Mouse (Mus musculus) intestine, postnatal 0 days (tissue): ENCODE measurements around the gene Kdm7a. TPM values are rescaled to one million over a fixed set of nuclear protein-coding genes. Genes with fewer than 3 reads are reported as not detected.

Experiments used
- ATAC-seq: fragments of 200-750 bp; cut with Nextera tagmentation; 2 replicates; pipeline ENCODE4 v1.8.0; 2017; ENCODE audit warnings: mild to moderate bottlenecking, moderate TSS enrichment, moderate library complexity
- H3K27ac ChIP-seq: fragments of 300-500 bp; sonication (generic); 2 replicates; pipeline ENCODE4 v1.5.1; 2014; ENCODE audit warnings: mild to moderate bottlenecking, low read depth, low read length, moderate library complexity
- H3K27me3 ChIP-seq: fragments of 300-500 bp; sonication (generic); replicated peaks from 2 replicates; pipeline ENCODE4 v1.6.1; 2014; ENCODE audit warnings: low read length, mixed read lengths; ENCODE audit not compliant: control insufficient read depth, insufficient read depth
- H3K36me3 ChIP-seq: fragments of 300-500 bp; sonication (generic); 2 replicates; pipeline ENCODE4 v1.6.1; 2014; ENCODE audit warnings: mild to moderate bottlenecking, moderate library complexity; ENCODE audit not compliant: control insufficient read depth, insufficient read depth
- H3K4me1 ChIP-seq: fragments of 300-500 bp; sonication (generic); replicated peaks from 2 replicates; pipeline ENCODE4 v1.6.1; 2014; ENCODE audit warnings: antibody characterized with exemption, low read length, mixed read lengths; ENCODE audit not compliant: control insufficient read depth, insufficient read depth
- H3K4me2 ChIP-seq: fragments of 300-500 bp; sonication (generic); replicated peaks from 2 replicates; pipeline ENCODE4 v1.6.1; 2014; ENCODE audit warnings: low read depth, mild to moderate bottlenecking, moderate library complexity
- H3K4me3 ChIP-seq: fragments of 300-500 bp; sonication (generic); 2 replicates; pipeline ENCODE4 v1.5.1; 2014; ENCODE audit warnings: low read depth, low read length
- H3K9ac ChIP-seq: fragments of 300-500 bp; sonication (generic); 2 replicates; pipeline ENCODE4 v1.6.1; 2014; ENCODE audit warnings: mild to moderate bottlenecking, low read depth, low read length
- H3K9me3 ChIP-seq: fragments of 300-500 bp; sonication (generic); 2 replicates; pipeline ENCODE4 v1.6.1; 2016; ENCODE audit warnings: mixed run types; ENCODE audit not compliant: control insufficient read depth
- CTCF ChIP-seq: sonication (generic); IDR thresholded peaks from 2 replicates; pipeline ENCODE4 v1.5.1; 2016; ENCODE audit warnings: low read depth, mild to moderate bottlenecking, control low read depth, antibody characterized with exemption, moderate library complexity
- WGBS: fragments of 180-500 bp; shearing (Covaris S2); extraction: QIAGEN DNeasy Blood & Tissue Kit; methylation state at CpG from one replicate; pipeline ENCODE4 v1.1.7; 2014; 5-methylcytosine and 5-hydroxymethylcytosine counted together
- polyA plus RNA-seq: library from polyadenylated mRNA; unstranded; fragments of >200 nt; fragmentation: Nextera tagmentation; extraction: Ambion mirVana; gene quantifications from 2 replicates; pipeline ENCODE4 v1.2.1, GENCODE M21; 2015

Kdm7a gene
- polyA plus RNA-seq, 1 experiment from 2014 or later, result 2.3 TPM

- Histone ChIP-seq H3K4me2 (no peak overlapping the region), H3K27ac (no peak overlapping the region), H3K4me3 (no peak overlapping the region), H3K27me3 (no peaks in the 10 kb centered on the region), H3K36me3 (no peaks in the 10 kb centered on the region), H3K9ac (no peak overlapping the region), H3K9me3 (no peaks in the 10 kb centered on the region), H3K4me1 (no peaks in the 10 kb centered on the region)
- WGBS, result 94% methylated on average over 4 of the region's 4 CpGs
- no peak for ATAC-seq
- TF ChIP-seq CTCF, result no peak
Measured at GRCm38 (mm10) chr6:39203236-39203635, 3.4 kb downstream of the Kdm7a start.

- H3K4me1 ChIP-seq, result 0 out of 2 replicates have a peak, but pooled peaks cover 9% of the 10 kb centered on the region
- WGBS, result 72% methylated on average over 5 of the region's 5 CpGs
- no peak overlapping the region for H3K4me3 ChIP-seq
- H3K36me3 ChIP-seq, result no peaks in the 10 kb centered on the region
- no peak overlapping the region for H3K9ac ChIP-seq
- no peak for TF ChIP-seq CTCF
- ATAC-seq, result no peak
- H3K27me3 ChIP-seq, result no peaks in the 10 kb centered on the region
- no peak overlapping the region for H3K27ac ChIP-seq
- no peaks in the 10 kb centered on the region for H3K9me3 ChIP-seq
- H3K4me2 ChIP-seq, result no peak overlapping the region
Measured at GRCm38 (mm10) chr6:39193006-39193405, 13.6 kb downstream of the Kdm7a start.

- TF ChIP-seq CTCF, result no peak
- Histone ChIP-seq H3K4me2 (no peak overlapping the region), H3K4me3 (no peak overlapping the region), H3K36me3 (no peaks in the 10 kb centered on the region), H3K27me3 (no peaks in the 10 kb centered on the region), H3K9me3 (no peaks in the 10 kb centered on the region), H3K27ac (no peak overlapping the region), H3K9ac (no peak overlapping the region), H3K4me1 (0 out of 2 replicates have a peak, but pooled peaks cover 9% of the 10 kb centered on the region)
- ATAC-seq, result no peak
- WGBS, result 69% methylated on average over 2 of the region's 2 CpGs
Measured at GRCm38 (mm10) chr6:39191518-39191917, 15.1 kb downstream of the Kdm7a start.

GRCm38 (mm10) chr6:39187227-39187626 lies 19.4 kb downstream of the Kdm7a start:
- H3K4me3 ChIP-seq, result no peak overlapping the region
- TF ChIP-seq CTCF, result peak; percentile 71
- H3K4me2 ChIP-seq, result no peak overlapping the region
- 46% methylated on average over 2 of the region's 2 CpGs for WGBS
- no peak overlapping the region for H3K9ac ChIP-seq
- no peaks in the 10 kb centered on the region for H3K9me3 ChIP-seq
- 0 out of 2 replicates have a peak, but pooled peaks cover 6% of the 10 kb centered on the region for H3K4me1 ChIP-seq
- H3K27ac ChIP-seq, result no peak overlapping the region
- H3K27me3 ChIP-seq, result no peaks in the 10 kb centered on the region
- no peak for ATAC-seq
- H3K36me3 ChIP-seq, result no peaks in the 10 kb centered on the region

- no peaks in the 10 kb centered on the region for H3K27me3 ChIP-seq
Measured at GRCm38 (mm10) chr6:39169089-39169488, 37.5 kb downstream of the Kdm7a start.

GRCm38 (mm10) chr6:39164891-39165290 lies 41.7 kb downstream of the Kdm7a start:
- no peak for TF ChIP-seq CTCF
- Histone ChIP-seq H3K4me3 (no peak overlapping the region), H3K36me3 (peaks cover 18% of the 10 kb centered on the region), H3K9me3 (no peaks in the 10 kb centered on the region), H3K27ac (no peak overlapping the region), H3K9ac (no peak overlapping the region), H3K4me2 (no peak overlapping the region), H3K4me1 (no peaks in the 10 kb centered on the region), H3K27me3 (no peaks in the 10 kb centered on the region)
- ATAC-seq, result no peak
- WGBS, result 90% methylated on average over 1 of the region's 1 CpGs

More at GRCm38 (mm10) chr6:39169089-39169488, 37.5 kb downstream of the Kdm7a start:
- no peak for TF ChIP-seq CTCF
- Histone ChIP-seq H3K4me1 (no peaks in the 10 kb centered on the region), H3K4me2 (no peak overlapping the region), H3K9me3 (no peaks in the 10 kb centered on the region), H3K9ac (no peak overlapping the region), H3K4me3 (no peak overlapping the region), H3K27ac (no peak overlapping the region), H3K36me3 (peaks cover 10% of the 10 kb centered on the region)
- WGBS, result 41% methylated on average over 1 of the region's 1 CpGs
- ATAC-seq, result no peak

- 92% methylated on average over 6 of the region's 6 CpGs for WGBS
- Histone ChIP-seq H3K27me3 (no peaks in the 10 kb centered on the region), H3K27ac (no peak overlapping the region), H3K36me3 (peaks cover 14% of the 10 kb centered on the region), H3K4me2 (no peak overlapping the region), H3K9me3 (no peaks in the 10 kb centered on the region), H3K9ac (no peak overlapping the region), H3K4me1 (no peaks in the 10 kb centered on the region), H3K4me3 (no peak overlapping the region)
- no peak for ATAC-seq
- no peak for TF ChIP-seq CTCF
Measured at GRCm38 (mm10) chr6:39161975-39162374, 44.6 kb downstream of the Kdm7a start.
